Mouse (Mus musculus): ENCODE data around the gene Amtn.
"Not testable (repeated sequence)": the region's sequence is repeated elsewhere in the genome, so short reads cannot be mapped to it uniquely, and the experiment has no call there.

DNA sequence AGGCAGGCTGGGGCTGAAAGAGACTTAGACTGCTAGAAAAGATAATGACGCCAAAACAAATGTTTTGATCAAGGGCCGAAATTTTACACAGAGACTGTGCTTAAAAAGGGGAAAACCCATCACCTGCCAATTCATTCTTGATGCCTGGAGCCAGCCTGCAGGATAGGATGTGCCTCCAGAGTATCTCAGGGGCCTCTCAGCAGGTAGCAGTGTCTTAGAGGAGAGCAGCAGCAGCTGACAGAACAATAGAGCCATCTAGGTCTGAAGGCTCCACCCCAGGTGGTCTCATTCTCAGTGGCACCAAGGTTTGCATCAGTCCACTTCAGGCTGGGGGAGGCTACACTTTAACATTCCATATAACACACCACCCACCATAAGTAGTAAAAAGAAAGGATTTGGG lies 27.4 kb upstream of the Amtn start:
- not testable (repeated sequence) for TF ChIP-seq EP300 (optimal IDR thresholded peaks at IDR 0.05); CTCF (IDR thresholded peaks at IDR 0.05; ENCODE audit: low read depth)

Data from stomach, postnatal 0 days (tissue).